Mouse (Mus musculus) embryonic fibroblast, embryonic 13.5 days (primary cell): Measurements from ENCODE around the gene Hist1h3d.

Source experiments
- CTCF ChIP-seq: IDR thresholded peaks from 2 replicates; pipeline ENCODE4 v1.5.1; 2011; ENCODE audit warnings: mild to moderate bottlenecking, control low read depth, low read length, moderate library complexity, borderline replicate concordance; ENCODE audit not compliant: insufficient read depth
- POLR2A ChIP-seq: IDR thresholded peaks from 2 replicates; pipeline ENCODE4 v1.6.1; 2011; ENCODE audit warnings: low read depth, mild to moderate bottlenecking, control low read depth, low read length, moderate library complexity

DNA sequence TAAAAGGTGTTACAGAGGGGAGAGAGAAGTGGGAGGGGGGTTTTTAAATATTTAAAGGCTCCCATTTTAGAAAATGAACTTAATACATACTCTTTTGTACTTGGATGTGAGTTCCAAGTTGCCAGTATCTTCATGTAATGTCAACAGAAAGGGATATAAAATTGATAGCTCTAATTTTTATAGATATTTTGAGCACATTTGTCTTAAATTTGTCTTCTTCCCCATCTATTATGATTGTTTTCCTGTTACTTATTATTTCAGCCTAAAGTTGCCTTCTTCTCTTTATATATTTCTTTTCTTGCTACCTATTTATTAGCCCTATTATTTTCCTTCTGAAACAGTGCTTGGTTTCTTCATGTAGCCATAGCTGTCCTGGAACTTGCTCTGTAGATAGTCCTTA is 22.6 kb upstream of the Hist1h3d start, which contains the start of gene Hist1h1d:
- TF ChIP-seq CTCF (no peak), POLR2A (no peak)
